Mouse (Mus musculus) adrenal gland, adult 2 months (tissue): ENCODE data around the gene Gmeb1. TPM values are rescaled to one million over a fixed set of nuclear protein-coding genes. Genes with fewer than 3 reads are reported as not detected.

Source experiments
- microRNA-seq, 2 experiments: library from miRNA; unstranded; fragments of <30 nt; microRNA quantifications; one replicate each; pipeline ENCODE4 v1.2.0; 2021
- polyA plus RNA-seq: library from polyadenylated mRNA; depleted of rRNA; stranded (reverse); fragments of >200 nt; gene quantifications from 2 replicates; pipeline ENCODE4 v1.2.3, GENCODE M21; 2012; rRNA removed
- total RNA-seq, 2 experiments: library from RNA; stranded (reverse); gene quantifications; 2 replicates each; pipeline ENCODE4 v1.2.3; 2021

The Gmeb1 gene
- total and polyA plus RNA-seq, 3 experiments = 12.2 to 19.5 (median 16.2) TPM

Small RNA genes lying within 50 kb of the gene (microRNA-seq; reads per million reads assigned to microRNA genes)
- 0 reads per million in 2 experiments for gene Gm22033

Other genes starting within 250 kb of the Gmeb1 start
- under 1 TPM in 1 of 2 experiments, not detected in 1; 0.31 TPM for gene Gm10300, start 186.9 kb downstream of the Gmeb1 start, total RNA-seq
- gene Gm10300, start 186.9 kb downstream of the Gmeb1 start, polyA plus RNA-seq = 0.30 and 0.55 TPM in 2 replicates
- gene Epb41, start 186.3 kb downstream of the Gmeb1 start, total RNA-seq = 10 to 100 TPM; 59.3 to 66.6 TPM
- 12.2 and 14.7 TPM in 2 replicates for gene Epb41, start 186.3 kb downstream of the Gmeb1 start, polyA plus RNA-seq
- gene Oprd1, start 117.1 kb downstream of the Gmeb1 start, total RNA-seq = under 1 TPM; 0.63 to 0.90 TPM
- 1.3 and 1.6 TPM in 2 replicates for gene Oprd1, start 117.1 kb downstream of the Gmeb1 start, polyA plus RNA-seq
- 10 to 100 TPM; 48.5 to 64.4 TPM for gene Ythdf2, start 49.3 kb downstream of the Gmeb1 start, total RNA-seq
- gene Ythdf2, start 49.3 kb downstream of the Gmeb1 start, polyA plus RNA-seq = 17.2 and 19.9 TPM in 2 replicates
- 10 to 100 TPM; 28.3 to 41.5 TPM for gene Taf12, start 12.8 kb upstream of the Gmeb1 start, total RNA-seq
- gene Taf12, start 12.8 kb upstream of the Gmeb1 start, polyA plus RNA-seq = 1.5 and 2.5 TPM in 2 replicates
- gene Rab42, start 41.8 kb upstream of the Gmeb1 start, total RNA-seq = 1 to 10 TPM; 1.4 to 3.0 TPM
- gene Rab42, start 41.8 kb upstream of the Gmeb1 start, polyA plus RNA-seq = 3.2 and 3.3 TPM in 2 replicates
- 10 to 100 TPM; 31.6 to 36.4 TPM for gene Trnau1ap, start 67.9 kb upstream of the Gmeb1 start, total RNA-seq
- gene Trnau1ap, start 67.9 kb upstream of the Gmeb1 start, polyA plus RNA-seq = 14.9 and 16.5 TPM in 2 replicates
- 10 to 100 TPM; 12.4 to 16.9 TPM for gene Rcc1, start 92.0 kb upstream of the Gmeb1 start, total RNA-seq
- 4.3 TPM in 2 replicates for gene Rcc1, start 92.0 kb upstream of the Gmeb1 start, polyA plus RNA-seq
- 10 to 100 TPM; 47.0 to 79.3 TPM for gene Phactr4, start 160.9 kb upstream of the Gmeb1 start, total RNA-seq
- 8.9 and 12.5 TPM in 2 replicates for gene Phactr4, start 160.9 kb upstream of the Gmeb1 start, polyA plus RNA-seq
- 1 to 10 TPM; 7.1 to 7.9 TPM for gene Med18, start 202.3 kb upstream of the Gmeb1 start, total RNA-seq
- 1.5 and 2.2 TPM in 2 replicates for gene Med18, start 202.3 kb upstream of the Gmeb1 start, polyA plus RNA-seq
- gene Sesn2, start 248.9 kb upstream of the Gmeb1 start, total RNA-seq = 10 to 100 TPM; 15.6 to 32.1 TPM
- 16.3 and 20.1 TPM in 2 replicates for gene Sesn2, start 248.9 kb upstream of the Gmeb1 start, polyA plus RNA-seq